Mouse (Mus musculus) liver, embryonic 14.5 days (tissue): ENCODE measurements at regions not wholly inside any gene's neighbourhood (a gene's known extent, or its start where the extent isn't known, plus 50 kb on each side); places are given as distances from the start of the nearest gene placed in this dataset.

Source experiments
- CTCF ChIP-seq: IDR thresholded peaks from 2 replicates; pipeline ENCODE4 v1.5.1; 2016; ENCODE audit warnings: antibody characterized with exemption, low read depth, control low read depth
- EP300 ChIP-seq: IDR thresholded peaks from 2 replicates; pipeline ENCODE4 v1.6.1; 2016; ENCODE audit warnings: antibody characterized with exemption, low read depth

GRCm38 (mm10) chr1:94502066-94502861 is 449.9 kb upstream of the Pdcd1 start:
- no peak for TF ChIP-seq EP300
- no peak for TF ChIP-seq CTCF
